Mouse (Mus musculus) layer of hippocampus, postnatal 10 days (tissue): ENCODE measurements at regions not wholly inside any gene's neighbourhood (a gene's known extent, or its start where the extent isn't known, plus 50 kb on each side); places are given as distances from the start of the nearest gene placed in this dataset.

Source experiments
- DNase-seq, 2 experiments: peaks; one replicate each; pipeline ENCODE4 v3.0.0; 2021; ENCODE audit warnings: low spot score in 2 of 2

DNA sequence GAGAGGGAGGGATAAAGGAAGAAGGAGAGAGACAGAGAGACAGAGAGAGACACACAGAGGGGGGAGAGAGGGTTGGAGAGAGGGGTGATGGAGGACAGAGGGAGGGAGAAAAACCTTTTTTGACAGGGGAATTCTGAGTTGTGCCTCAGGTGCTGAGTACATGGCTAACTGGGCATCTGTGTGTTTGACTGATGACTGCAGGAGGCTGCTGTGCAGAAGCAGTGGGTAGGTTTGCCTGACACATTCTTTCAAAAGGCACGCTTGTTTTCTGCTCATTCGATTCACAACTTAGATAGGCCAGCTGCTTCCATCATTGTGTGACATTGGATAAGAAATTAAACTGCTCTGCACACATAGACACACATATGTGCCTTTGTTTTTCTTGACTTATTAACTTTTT, 150.7 kb upstream of the Rgmb start:
- no peak for DNase-seq

GRCm38 (mm10) chr17:15977374-15978031, 146.7 kb upstream of the Rgmb start:
- DNase-seq = peak in 1 of 2 experiments; percentile 20

- no peak for DNase-seq
These were observed 140.5 kb upstream of the Rgmb start for GRCm38 (mm10) chr17:15971351-15971685.

DNA sequence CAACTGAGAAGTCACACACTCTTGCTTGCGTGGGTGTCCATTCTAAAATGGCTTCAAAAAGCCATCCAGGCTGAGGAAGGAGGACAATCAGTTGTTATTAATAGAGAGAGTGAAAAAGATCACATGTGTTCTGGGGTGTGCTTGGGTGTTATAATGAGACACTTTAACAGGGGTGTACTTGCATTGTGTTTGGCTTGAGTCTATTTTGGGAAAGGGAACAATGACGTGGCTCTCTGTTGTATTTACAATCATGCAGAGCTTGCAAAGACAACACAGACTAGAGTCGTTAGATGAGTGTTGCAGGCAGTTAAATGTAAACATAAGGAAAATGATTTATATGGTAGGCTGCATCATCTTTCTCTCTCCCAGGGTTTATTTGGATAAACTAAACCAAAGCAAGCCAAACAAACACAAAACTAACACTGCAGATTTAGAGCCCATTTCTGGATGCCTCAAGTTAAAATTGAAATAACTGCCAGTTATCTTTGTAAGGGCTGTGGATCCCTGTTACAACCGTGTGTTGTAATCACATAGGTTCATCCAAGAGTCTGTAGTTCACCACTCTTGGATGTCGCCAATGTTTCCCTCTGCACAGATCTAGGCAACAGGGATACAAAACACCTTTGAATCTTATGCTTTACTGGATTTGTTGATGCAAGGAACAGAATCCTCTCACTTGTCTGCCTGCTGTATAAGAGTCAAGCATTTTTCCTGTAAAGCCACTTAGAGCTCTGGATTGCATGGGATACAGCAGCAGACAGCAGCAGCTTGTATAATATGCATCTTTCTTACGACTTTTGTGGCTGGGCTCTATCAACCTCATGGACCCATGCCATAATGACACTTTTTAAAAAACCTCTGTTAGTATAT, 139.9 kb upstream of the Rgmb start:
- DNase-seq = no peak

GRCm38 (mm10) chr17:15968331-15968730, 137.5 kb upstream of the Rgmb start:
- DNase-seq = no peak

DNA sequence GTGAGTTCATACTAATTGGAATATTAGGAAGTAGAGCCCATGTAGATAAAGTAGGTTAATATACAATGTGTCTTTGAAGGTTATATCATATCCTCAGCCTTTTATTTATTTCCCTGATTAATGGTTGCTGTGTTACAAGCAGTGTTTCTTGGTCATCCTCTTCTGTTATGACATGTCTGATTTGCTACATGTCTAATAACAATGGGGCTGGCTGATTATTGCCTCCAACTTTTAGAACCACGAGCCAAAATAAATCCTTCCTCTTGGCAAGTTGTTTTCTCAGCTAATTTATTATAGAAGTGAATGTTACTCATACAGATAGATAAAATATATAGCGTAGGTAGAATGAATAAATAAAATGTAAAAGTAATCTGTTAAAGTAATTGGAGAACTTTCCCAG, 124.8 kb upstream of the Rgmb start:
- no peak for DNase-seq

DNA sequence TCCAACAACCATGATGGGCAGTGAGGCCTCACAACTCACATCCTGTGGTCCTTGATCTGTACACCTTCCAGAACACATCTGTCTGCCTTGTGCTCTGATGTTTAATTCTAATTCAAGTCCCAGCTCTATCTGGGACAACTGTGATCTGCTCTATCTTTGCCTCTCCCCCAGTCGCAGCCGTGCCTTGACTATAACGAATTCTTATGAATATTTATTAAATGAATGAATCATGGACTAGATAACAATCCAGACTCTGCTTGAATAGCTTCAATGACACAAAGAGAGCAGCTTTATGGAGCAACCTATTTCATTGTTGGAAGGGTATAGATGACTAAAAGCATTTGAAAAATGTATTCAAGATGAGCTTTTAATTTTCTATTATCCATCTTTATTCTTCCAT, 120.8 kb upstream of the Rgmb start:
- DNase-seq = no peak

DNA sequence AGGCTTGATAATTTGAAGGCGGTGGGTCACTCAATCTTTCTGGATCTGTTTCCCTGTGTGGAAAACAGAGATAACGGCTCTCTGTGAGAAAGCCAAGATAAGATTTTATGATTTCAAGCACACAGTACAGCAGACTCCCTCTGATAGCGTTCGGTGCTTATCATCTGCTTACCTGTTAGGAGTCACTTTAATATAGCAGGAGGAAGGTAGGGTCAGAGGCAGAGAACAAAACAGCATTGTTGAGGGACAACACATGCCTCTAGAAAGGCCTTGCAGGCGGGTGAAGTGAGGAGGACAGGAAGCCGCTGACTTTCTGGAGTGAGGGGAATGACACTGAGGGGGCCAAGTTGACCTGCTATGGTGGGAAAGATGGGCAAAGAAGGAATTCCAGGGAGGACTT, 118.9 kb upstream of the Rgmb start:
- DNase-seq = no peak

DNA sequence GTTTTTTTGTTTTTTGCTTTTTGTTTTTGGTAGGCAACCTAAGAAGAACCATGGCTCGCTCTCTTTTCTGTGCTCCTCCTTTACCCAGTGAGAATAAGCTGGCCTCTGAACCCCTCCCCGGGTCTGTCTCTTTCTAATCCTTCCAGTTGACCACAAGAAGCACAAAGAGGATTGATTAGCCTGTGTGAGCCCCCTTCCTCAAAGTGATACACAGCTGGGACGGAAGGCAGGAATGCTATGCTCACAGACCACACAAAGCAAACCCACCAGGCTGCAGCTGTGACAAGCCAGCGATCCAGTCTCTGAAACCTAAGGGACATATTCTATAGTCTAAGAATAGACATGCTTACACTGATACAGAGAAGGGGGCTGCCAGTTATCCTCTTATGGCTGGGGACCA, 111.5 kb upstream of the Rgmb start:
- no peak for DNase-seq

GRCm38 (mm10) chr17:15918609-15919008, 87.8 kb upstream of the Rgmb start:
- DNase-seq = no peak

- no peak for DNase-seq
These were observed 68.0 kb upstream of the Rgmb start for GRCm38 (mm10) chr17:15898689-15899419.

DNA sequence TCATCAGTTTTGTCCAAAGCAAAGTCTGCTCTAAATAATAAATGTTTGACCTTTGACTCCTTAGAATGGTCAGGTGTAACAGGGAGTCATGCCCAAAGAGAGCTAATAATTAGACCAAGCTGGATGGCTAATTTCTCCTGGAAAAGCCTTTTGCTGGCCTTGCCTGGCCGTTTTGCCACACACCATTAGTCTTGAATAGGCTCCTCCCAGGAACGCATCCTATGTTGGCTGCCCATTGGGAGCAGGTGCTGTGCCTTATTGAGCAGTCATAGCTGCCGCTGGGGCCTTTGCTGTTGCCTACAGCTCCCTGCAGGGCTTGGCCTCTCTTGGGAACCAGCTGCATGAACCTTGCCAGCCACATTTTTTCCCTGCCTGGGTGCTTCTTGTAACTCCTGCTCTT, 65.1 kb upstream of the Rgmb start:
- no peak for DNase-seq

DNA sequence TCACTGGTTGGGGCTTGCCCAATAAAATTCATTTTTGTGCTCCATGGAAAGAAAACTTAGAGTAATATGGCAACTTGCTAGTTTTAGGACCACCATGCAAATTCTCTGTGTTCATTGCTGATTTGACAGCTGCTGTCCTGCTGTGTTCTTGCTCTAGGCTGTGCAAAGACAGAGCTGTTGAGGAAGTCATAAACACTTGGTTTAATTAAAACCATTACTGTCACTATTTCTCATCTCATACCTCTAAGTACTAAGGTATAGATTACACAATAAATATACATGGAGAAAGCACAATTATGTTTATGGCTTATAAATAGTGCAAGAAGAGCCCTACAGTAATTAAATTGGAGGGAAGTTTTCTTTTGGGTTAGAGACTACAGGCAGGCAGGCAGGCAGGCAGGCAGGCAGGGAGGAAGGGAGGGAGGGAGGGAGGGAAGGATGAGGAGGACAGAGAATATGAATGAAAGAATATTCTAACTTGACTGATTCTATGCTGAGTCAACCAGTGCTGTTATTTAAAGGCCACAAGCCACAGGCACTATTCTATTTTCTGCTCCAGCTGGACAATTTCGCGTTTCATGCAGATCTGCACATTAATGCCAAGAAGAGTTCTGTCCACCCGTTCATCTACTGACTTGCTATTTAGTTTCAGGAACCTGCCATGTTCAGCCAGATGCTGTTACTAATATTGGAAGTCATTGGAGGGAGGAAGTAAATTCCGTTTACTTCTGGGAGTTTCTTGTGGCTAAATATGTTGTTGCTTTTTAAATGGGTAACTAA, 61.2 kb upstream of the Rgmb start:
- no peak for DNase-seq

DNA sequence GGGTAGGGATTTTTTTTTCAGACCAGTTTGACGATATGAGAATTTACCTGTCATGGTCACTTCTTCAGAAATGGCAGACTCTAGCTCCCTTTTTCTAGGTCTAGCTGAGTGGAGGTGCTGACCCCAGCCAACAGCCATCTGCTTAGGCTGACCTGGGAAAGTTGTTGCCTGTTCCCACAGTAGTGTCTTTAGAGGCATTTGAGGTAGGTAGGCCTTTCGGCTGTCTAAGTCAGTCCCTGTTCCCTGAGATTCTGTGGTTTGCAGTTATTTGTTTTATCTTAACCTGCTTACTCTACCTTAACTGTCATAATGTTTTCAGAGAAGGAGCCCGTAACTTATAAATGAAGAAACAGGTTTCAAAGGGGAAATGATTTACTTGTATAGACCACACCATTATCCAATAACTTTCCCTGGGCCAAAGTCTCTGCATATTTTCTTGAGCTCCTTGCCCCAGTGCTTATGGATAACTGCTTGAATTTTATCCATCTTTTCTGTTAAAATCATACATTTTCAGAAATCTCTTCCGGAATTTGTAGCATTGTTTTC, 59.8 kb upstream of the Rgmb start:
- DNase-seq = no peak

- no peak for DNase-seq
These were observed 52.0 kb upstream of the Rgmb start for GRCm38 (mm10) chr17:15882803-15883202.

DNA sequence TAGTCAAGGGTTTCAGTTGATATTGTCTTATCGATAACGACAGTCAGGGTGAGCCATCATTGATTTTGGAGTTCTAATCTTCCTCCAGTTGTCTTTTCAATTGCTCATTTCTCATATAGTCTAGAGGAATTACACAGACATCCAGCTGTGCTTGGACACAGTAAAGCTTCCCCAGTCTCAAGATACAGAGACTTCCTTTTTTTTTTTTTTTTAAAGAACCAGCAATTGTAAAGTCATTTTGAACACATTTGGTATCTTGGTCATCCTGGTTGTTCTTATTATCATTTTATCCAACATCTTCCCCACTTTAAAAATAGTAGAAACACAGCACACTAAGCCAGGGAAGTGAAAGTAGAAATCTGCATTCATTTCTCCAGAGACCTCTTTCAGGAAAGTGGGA, 51.4 kb upstream of the Rgmb start:
- no peak for DNase-seq
